Mouse (Mus musculus) myocyte (in vitro differentiated cells): ENCODE results near the gene Slc9a2. TPM values are rescaled to one million over a fixed set of nuclear protein-coding genes. Genes with fewer than 3 reads are reported as not detected.
"Not testable (repeated sequence)": the region's sequence is repeated elsewhere in the genome, so short reads cannot be mapped to it uniquely, and the experiment has no call there.

Source experiments
- H3K27me3 ChIP-seq: one replicate; pipeline ENCODE4 v1.6.1; 2011; ENCODE audit not compliant: control insufficient read depth, insufficient read depth, insufficient read length
- H3K36me3 ChIP-seq: one replicate; pipeline ENCODE4 v1.6.1; 2011; ENCODE audit not compliant: control insufficient read depth, insufficient read depth
- H3K4me2 ChIP-seq: one replicate; pipeline ENCODE4 v1.6.1; 2011; ENCODE audit warnings: low read depth, control low read depth
- H3K4me3 ChIP-seq: one replicate; pipeline ENCODE4 v1.5.1; 2011; ENCODE audit warnings: mild to moderate bottlenecking, control low read depth, moderate library complexity
- H3K79me2 ChIP-seq: one replicate; pipeline ENCODE4 v1.6.1; 2011; ENCODE audit not compliant: control insufficient read depth, insufficient read depth
- H3ac ChIP-seq: one replicate; pipeline ENCODE4 v1.6.1; 2011; ENCODE audit not compliant: control insufficient read depth, insufficient read length
- CEBPB ChIP-seq: IDR thresholded peaks from 2 replicates; pipeline ENCODE4 v1.6.1; 2011; ENCODE audit warnings: mild to moderate bottlenecking, moderate library complexity; ENCODE audit not compliant: poor library complexity, insufficient read depth, severe bottlenecking
- E2F4 ChIP-seq: IDR thresholded peaks from one replicate; pipeline ENCODE4 v1.6.1; 2011; ENCODE audit warnings: mild to moderate bottlenecking, control low read depth, moderate library complexity; ENCODE audit not compliant: insufficient read depth
- MAX ChIP-seq: IDR thresholded peaks from one replicate; pipeline ENCODE4 v1.6.1; 2011; ENCODE audit warnings: low read depth, mild to moderate bottlenecking, control low read depth
- MYOD1 ChIP-seq, 3 experiments: IDR thresholded peaks; one replicate each; pipeline ENCODE4 v1.6.1; 2011; ENCODE audit warnings: control low read depth in 2 of 3, low read depth in 2 of 3, mild to moderate bottlenecking in 2 of 3, moderate library complexity in 1 of 3; ENCODE audit not compliant: insufficient read length in 2 of 3, control insufficient read depth in 1 of 3
- MYOG ChIP-seq, 3 experiments: IDR thresholded peaks; one replicate each; pipeline ENCODE4 v1.6.1; 2011; ENCODE audit warnings: control low read depth in 2 of 3, low read depth in 2 of 3, mild to moderate bottlenecking in 2 of 3; ENCODE audit not compliant: insufficient read length in 2 of 3, control insufficient read depth in 1 of 3, insufficient read depth in 1 of 3
- POLR2A ChIP-seq: IDR thresholded peaks from one replicate; pipeline ENCODE4 v1.6.1; 2011; ENCODE audit warnings: low read depth, mild to moderate bottlenecking, control low read depth, moderate library complexity; ENCODE audit not compliant: insufficient read length
- POLR2AphosphoS2 ChIP-seq: IDR thresholded peaks from one replicate; pipeline ENCODE4 v1.6.1; 2011; ENCODE audit warnings: low read depth, control low read depth; ENCODE audit not compliant: insufficient read length
- REST ChIP-seq: IDR thresholded peaks from one replicate; pipeline ENCODE4 v1.6.1; 2011; ENCODE audit warnings: mild to moderate bottlenecking, control low read depth, moderate library complexity; ENCODE audit not compliant: insufficient read depth, insufficient read length
- SRF ChIP-seq: IDR thresholded peaks from one replicate; pipeline ENCODE4 v1.6.1; 2011; ENCODE audit warnings: low read depth; ENCODE audit not compliant: control insufficient read depth, insufficient read length
- TCF12 ChIP-seq: IDR thresholded peaks from one replicate; pipeline ENCODE4 v1.6.1; 2011; ENCODE audit warnings: mild to moderate bottlenecking, control low read depth; ENCODE audit not compliant: poor library complexity, insufficient read depth, severe bottlenecking
- TCF3 ChIP-seq: IDR thresholded peaks from one replicate; pipeline ENCODE4 v1.6.1; 2011; ENCODE audit warnings: low read depth, control low read depth; ENCODE audit not compliant: insufficient read length
- USF1 ChIP-seq: IDR thresholded peaks from one replicate; pipeline ENCODE4 v1.6.1; 2011; ENCODE audit warnings: low read depth, mild to moderate bottlenecking, control low read depth, moderate library complexity
- polyA plus RNA-seq: library from polyadenylated mRNA; unstranded; fragments of >200 nt; fragmentation: generic; extraction: Trizol; gene quantifications from one replicate; pipeline ENCODE4 v1.2.1, GENCODE M21; 2012; ENCODE audit warnings: missing spikeins

Slc9a2 gene
- polyA plus RNA-seq, 1 experiment, result 2.4 TPM

GRCm38 (mm10) chr1:40737671-40738070, 57.3 kb downstream of the Slc9a2 start:
- Histone ChIP-seq H3ac (no peak overlapping the region), H3K4me2 (no peak overlapping the region), H3K79me2 (no peaks in the 10 kb centered on the region), H3K4me3 (no peak overlapping the region), H3K36me3 (no peaks in the 10 kb centered on the region), H3K27me3 (no peaks in the 10 kb centered on the region)
- TF ChIP-seq CEBPB, result no peak
- no peak for TF ChIP-seq TCF3
- TF ChIP-seq TCF12, result no peak
- TF ChIP-seq MYOG (IDR thresholded peaks at IDR 0.05; ENCODE audit: control insufficient read depth in 1 of 3, insufficient read depth in 1 of 3, insufficient read length in 2 of 3, low read depth in 2 of 3), result no peak
- no peak for TF ChIP-seq POLR2AphosphoS2
- TF ChIP-seq SRF, result no peak

GRCm38 (mm10) chr1:40738246-40738645, 57.9 kb downstream of the Slc9a2 start:
- H3K4me3 ChIP-seq, H3K79me2 ChIP-seq, H3K27me3 ChIP-seq, H3K36me3 ChIP-seq, H3K4me2 ChIP-seq, H3ac ChIP-seq: not testable (repeated sequence)

DNA sequence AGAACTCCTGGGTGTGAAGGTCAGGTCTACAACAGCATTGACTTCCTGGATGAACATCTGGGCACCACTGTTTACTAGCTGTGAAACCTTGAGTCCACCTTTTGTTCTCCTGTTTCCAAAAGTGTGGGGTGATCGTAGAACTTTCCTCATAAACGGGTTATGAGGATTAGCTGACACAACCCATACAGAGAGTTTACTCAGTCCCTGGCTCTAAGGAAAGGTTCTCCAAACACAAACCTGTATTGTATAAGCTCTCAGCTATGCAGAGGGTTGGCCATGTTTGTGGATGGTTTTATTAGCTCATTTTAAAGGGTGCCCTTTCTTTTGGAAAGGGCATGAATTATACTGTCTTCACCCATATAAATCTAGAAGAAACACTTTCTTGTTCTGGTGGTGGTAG, 60.4 kb downstream of the Slc9a2 start:
- no peaks in the 10 kb centered on the region for H3K36me3 ChIP-seq
- H3K4me2 ChIP-seq, result no peak overlapping the region
- H3ac ChIP-seq, result no peak overlapping the region
- H3K27me3 ChIP-seq, result no peaks in the 10 kb centered on the region
- no peak for TF ChIP-seq MYOD1 (IDR thresholded peaks at IDR 0.05; ENCODE audit: control insufficient read depth in 1 of 3, insufficient read length in 2 of 3, low read depth in 2 of 3)
- TF ChIP-seq TCF3, result no peak
- no peak for TF ChIP-seq TCF12
- TF ChIP-seq MYOG (IDR thresholded peaks at IDR 0.05; ENCODE audit: control insufficient read depth in 1 of 3, insufficient read depth in 1 of 3, insufficient read length in 2 of 3, low read depth in 2 of 3), result no peak
- TF ChIP-seq MAX, result no peak
- no peak for TF ChIP-seq CEBPB
- no peak for TF ChIP-seq USF1
- no peak for TF ChIP-seq POLR2AphosphoS2
- no peak for TF ChIP-seq SRF
- no peak for TF ChIP-seq E2F4
- no peaks in the 10 kb centered on the region for H3K79me2 ChIP-seq
- H3K4me3 ChIP-seq, result no peak overlapping the region

GRCm38 (mm10) chr1:40746089-40746488, 65.7 kb downstream of the Slc9a2 start:
- no peaks in the 10 kb centered on the region for H3K36me3 ChIP-seq
- H3K4me2 ChIP-seq, result peak overlapping the region; percentile 31
- TF ChIP-seq REST (no peak), SRF (no peak), E2F4 (no peak), USF1 (no peak), MYOG (IDR thresholded peaks at IDR 0.05; ENCODE audit: control insufficient read depth in 1 of 3, insufficient read depth in 1 of 3, insufficient read length in 2 of 3, low read depth in 2 of 3) (no peak), TCF3 (no peak), TCF12 (no peak), MYOD1 (IDR thresholded peaks at IDR 0.05; ENCODE audit: control insufficient read depth in 1 of 3, insufficient read length in 2 of 3, low read depth in 2 of 3) (no peak), POLR2A (no peak), CEBPB (no peak)
- no peaks in the 10 kb centered on the region for H3K79me2 ChIP-seq
- H3K4me3 ChIP-seq, result no peak overlapping the region
- no peak overlapping the region for H3ac ChIP-seq
- no peaks in the 10 kb centered on the region for H3K27me3 ChIP-seq

DNA sequence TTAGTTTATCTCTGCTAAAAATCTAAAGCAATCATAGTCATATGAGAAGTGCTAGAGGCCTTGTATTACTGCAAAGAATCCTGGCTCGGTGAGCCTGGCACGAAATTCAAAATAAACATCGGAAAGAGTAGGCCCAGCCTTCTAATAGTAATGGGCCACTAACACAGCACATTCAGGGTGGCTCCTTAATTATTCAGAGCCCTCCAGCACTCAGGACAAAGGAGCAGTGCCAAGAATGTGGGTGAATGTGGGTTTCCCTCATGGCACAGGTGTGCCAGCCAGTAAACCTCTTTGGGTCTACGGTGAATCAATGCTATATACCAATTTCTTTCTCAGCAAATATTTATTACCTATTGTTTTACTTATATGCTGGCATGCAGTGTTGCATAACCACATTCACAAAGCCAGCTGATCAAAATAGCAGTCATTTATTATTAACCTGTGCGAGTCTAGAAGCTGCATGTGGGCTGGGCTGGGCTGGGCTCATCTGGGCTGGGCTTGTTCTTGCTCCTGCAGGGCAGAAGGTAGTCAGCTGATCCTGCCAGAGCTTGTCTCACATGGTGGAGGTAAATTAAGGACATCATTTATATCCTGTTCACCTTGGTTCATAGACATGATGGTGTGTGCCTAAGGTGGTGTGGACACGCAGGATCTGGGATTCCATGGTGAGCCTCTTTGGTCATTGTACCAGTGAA, 79.5 kb downstream of the Slc9a2 start:
- Histone ChIP-seq H3K4me3 (no peak overlapping the region), H3K36me3 (no peaks in the 10 kb centered on the region), H3K27me3 (no peaks in the 10 kb centered on the region), H3K79me2 (no peaks in the 10 kb centered on the region), H3K4me2 (no peak overlapping the region), H3ac (no peak overlapping the region)
- TF ChIP-seq TCF12 (no peak), SRF (no peak), CEBPB (no peak), POLR2A (no peak), MYOD1 (IDR thresholded peaks at IDR 0.05; ENCODE audit: control insufficient read depth in 1 of 3, insufficient read length in 2 of 3, low read depth in 2 of 3) (no peak), E2F4 (no peak), MAX (no peak), POLR2AphosphoS2 (no peak), USF1 (no peak), REST (no peak), MYOG (IDR thresholded peaks at IDR 0.05; ENCODE audit: control insufficient read depth in 1 of 3, insufficient read depth in 1 of 3, insufficient read length in 2 of 3, low read depth in 2 of 3) (no peak), TCF3 (no peak)
